Comparison of ENCODE assay signal across 21 mouse cellular contexts in genomic region chrX:168659275-168659674, GRCm38 (mm10). TPM values are rescaled to one million over a fixed set of nuclear protein-coding genes. Genes with fewer than 3 reads are reported as not detected.
DNase-seq lines count a peak whose midpoint lies in the region; ATAC-seq and TF ChIP-seq lines count a peak whose summit lies in the region.
"Had no signal": no experiment of that assay in that cellular context is flagged by ENCODE, and none has a peak within 500 bp of the region (broad histone marks: within the 10 kb centered on the region; RNA-seq: fewer than 3 reads in every experiment).

No protein-coding gene starts in this region.

- H3K36me3 ChIP-seq in macrophage (ENCODE audit: inconsistent target), result peaks cover 11% of the 10 kb centered on the region; the same call in 1 of the 2 replicates
- H3K36me3 ChIP-seq in forebrain, embryonic 14.5 days (ENCODE audit: control insufficient read depth, insufficient read depth, low read length), result peaks cover 7% of the 10 kb centered on the region; the same call in 1 of the 2 replicates
- peaks cover 10% of the 10 kb centered on the region; the same call in 1 of the 2 replicates for H3K36me3 ChIP-seq in thymus, adult 2 months (ENCODE audit: control insufficient read depth, insufficient read depth, low read length)
- H3K36me3 ChIP-seq: forebrain, embryonic 15.5 days had no signal

- no peaks in the 10 kb centered on the region for H3K79me2 ChIP-seq in macrophage (ENCODE audit: inconsistent target)

- peak overlapping the region; percentile 60 for H3K27ac ChIP-seq in bone marrow macrophage, adult 2 months (ENCODE audit: insufficient read depth, low read depth, low read length)
- H3K27ac ChIP-seq in macrophage, result peak overlapping the region; percentile 41
- H3K27ac ChIP-seq in forebrain, embryonic 14.5 days (ENCODE audit: low read depth, low read length), result no peak overlapping the region
- no peak overlapping the region for H3K27ac ChIP-seq in thymus, adult 2 months (ENCODE audit: control insufficient read depth, insufficient read depth, low read length)
- H3K27ac ChIP-seq: embryonic facial prominence, embryonic 13.5 days; embryonic facial prominence, embryonic 15.5 days; forebrain, embryonic 10.5 days; forebrain, embryonic 12.5 days; forebrain, embryonic 15.5 days had no signal

- H3K4me1 ChIP-seq in bone marrow macrophage, adult 2 months (ENCODE audit: control insufficient read depth, insufficient read depth, low read length), result peaks cover 12% of the 10 kb centered on the region
- no peaks in the 10 kb centered on the region for H3K4me1 ChIP-seq in forebrain, embryonic 14.5 days (ENCODE audit: control insufficient read depth, insufficient read depth, low read length)
- H3K4me1 ChIP-seq in thymus, adult 2 months (replicated peaks; ENCODE audit: control insufficient read depth, insufficient read depth, low read length), result no peaks in the 10 kb centered on the region
- H3K4me1 ChIP-seq: embryonic facial prominence, embryonic 13.5 days; embryonic facial prominence, embryonic 15.5 days; forebrain, embryonic 10.5 days; forebrain, embryonic 12.5 days; forebrain, embryonic 15.5 days had no signal

- H3K4me3 ChIP-seq in bone marrow macrophage, adult 2 months (ENCODE audit: insufficient read depth, low read length), result no peak overlapping the region
- H3K4me3 ChIP-seq in macrophage (ENCODE audit: inconsistent target), result no peak overlapping the region
- no peak overlapping the region for H3K4me3 ChIP-seq in forebrain, embryonic 14.5 days (ENCODE audit: low read depth, low read length)
- no peak overlapping the region for H3K4me3 ChIP-seq in thymus, adult 2 months (ENCODE audit: control insufficient read depth, insufficient read depth, low read length)
- H3K4me3 ChIP-seq: embryonic facial prominence, embryonic 13.5 days; embryonic facial prominence, embryonic 15.5 days; erythroblast, embryonic 14.5 days; forebrain, embryonic 10.5 days; forebrain, embryonic 12.5 days; forebrain, embryonic 15.5 days had no signal

- TF ChIP-seq CTCF in bone marrow macrophage, adult 2 months (IDR thresholded peaks at IDR 0.05; ENCODE audit: low read depth, low read length), result no peak
- TF ChIP-seq CTCF in thymus, adult 2 months (IDR thresholded peaks at IDR 0.05; ENCODE audit: borderline replicate concordance, control insufficient read depth, extremely low read depth, insufficient read depth, low read length, poor library complexity), result no peak

- no peak for TF ChIP-seq POLR2A in bone marrow macrophage, adult 2 months (IDR thresholded peaks at IDR 0.05; ENCODE audit: borderline replicate concordance, low read depth, low read length)
- no peak for TF ChIP-seq POLR2A in thymus, adult 2 months (IDR thresholded peaks at IDR 0.05; ENCODE audit: control insufficient read depth, extremely low read depth, insufficient read depth, low read length, poor library complexity)

- H3K4me2 ChIP-seq in forebrain, embryonic 14.5 days (ENCODE audit: low read length), result no peak overlapping the region
- H3K4me2 ChIP-seq: embryonic facial prominence, embryonic 13.5 days; embryonic facial prominence, embryonic 15.5 days; forebrain, embryonic 12.5 days; forebrain, embryonic 15.5 days had no signal

- 30% methylated on average over 3 of the region's 3 CpGs for WGBS in macrophage (ENCODE audit: missing documents)
- 92% methylated on average over 3 of the region's 3 CpGs for WGBS in forebrain, embryonic 14.5 days
- 56% methylated on average over 3 of the region's 3 CpGs for WGBS in thymus, adult 2 months

- H3K9ac ChIP-seq in forebrain, embryonic 14.5 days (ENCODE audit: low read length), result no peak overlapping the region
- H3K9ac ChIP-seq: embryonic facial prominence, embryonic 13.5 days; embryonic facial prominence, embryonic 15.5 days; forebrain, embryonic 12.5 days; forebrain, embryonic 15.5 days; forebrain, postnatal 0 days had no signal

- H3K9me3 ChIP-seq in forebrain, embryonic 14.5 days (replicated peaks; ENCODE audit: control insufficient read depth, low read length), result no peaks in the 10 kb centered on the region
- H3K9me3 ChIP-seq: embryonic facial prominence, embryonic 13.5 days; embryonic facial prominence, embryonic 15.5 days; forebrain, embryonic 10.5 days; forebrain, embryonic 12.5 days; forebrain, embryonic 15.5 days; G1E had no signal

- no peaks in the 10 kb centered on the region for H3K27me3 ChIP-seq in forebrain, embryonic 14.5 days (replicated peaks; ENCODE audit: control insufficient read depth, insufficient read depth, low read length)
- H3K27me3 ChIP-seq in thymus, adult 2 months (ENCODE audit: control insufficient read depth, insufficient read depth, low read length), result no peaks in the 10 kb centered on the region
- H3K27me3 ChIP-seq: CH12.LX; embryonic facial prominence, embryonic 15.5 days; forebrain, embryonic 15.5 days; Patski had no signal

- no peak for DNase-seq in forebrain, embryonic 14.5 days (ENCODE audit: low spot score)
- no peak for DNase-seq in thymus, adult 2 months
- no peak for DNase-seq in c-Kit-positive CD71-positive TER-119-positive erythroid progenitor cells, embryonic 14.5 days (ENCODE audit: low spot score)
- DNase-seq in kidney, postnatal 14 days, result no peak
- DNase-seq: adrenal gland, adult 8-10 months; cerebellum, adult 11-12 months; cerebellum, postnatal 25 days had no signal

- peak; percentile 82 for ATAC-seq in granulocyte monocyte progenitor cell, adult 5-6 weeks (replicated peaks; ENCODE audit: poor library complexity, severe bottlenecking)
- ATAC-seq in megakaryocyte progenitor cell, adult 5-6 weeks (replicated peaks; ENCODE audit: poor library complexity), result peak; percentile 56
- ATAC-seq in forebrain, embryonic 14.5 days, result no peak

RNA-seq across cellular contexts. Expression of gene Msl3, which starts 14.4 kb away (rescaled TPM):
- 44.2 and 47.1 TPM in 2 replicates for polyA plus RNA-seq in bone marrow macrophage, adult 2 months (2012; ENCODE audit: insufficient read depth, insufficient read length, missing spikeins)
- total RNA-seq in granulocyte monocyte progenitor cell, adult 5-6 weeks (2014; fragmentation: Nextera tagmentation), result 46.2 and 59.3 TPM in 2 replicates
- 77.7 and 126 TPM in 2 replicates for total RNA-seq in granulocyte monocyte progenitor cell, adult 5-6 weeks (2017)
- total RNA-seq in macrophage (2018; cell fraction: chromatin; rRNA removed), result 10 to 100 TPM in 21 of 26 experiments, 1 to 10 TPM in 5; 4.7 to 47.3 (median 16.2) TPM
- 10 to 100 TPM; 24.0 to 52.2 (median 30.5) TPM for total RNA-seq in macrophage (2018; cell fraction: cytosol; rRNA removed)
- 10 to 100 TPM in 25 of 26 experiments, 1 to 10 TPM in 1; 9.4 to 49.3 (median 18.2) TPM for total RNA-seq in macrophage (2018; cell fraction: nucleus; rRNA removed)
- 33.2 to 58.9 TPM (median 40.6 TPM) in 3 replicates for polyA plus RNA-seq in macrophage (2018)
- 80.0 and 81.5 TPM in 2 replicates for total RNA-seq in megakaryocyte progenitor cell, adult 5-6 weeks (2015)
- 99.9 and 104 TPM in 2 replicates for total RNA-seq in megakaryocyte progenitor cell, adult 5-6 weeks (2017)
- 26.8 and 28.4 TPM in 2 replicates for polyA plus RNA-seq in forebrain, embryonic 14.5 days (2014; fragmentation: Nextera tagmentation; extraction: Ambion mirVana)
- polyA plus RNA-seq in thymus, adult 2 months (2012; rRNA removed), result 21.1 and 21.8 TPM in 2 replicates

Comparison
In these comparisons a context has a peak if more than half of its experiments do, and no peak if none do; other contexts are left out.
1. H3K27ac ChIP-seq: peak in bone marrow macrophage, adult 2 months (single experiment) and macrophage (single experiment); none in forebrain, embryonic 14.5 days (single experiment) and thymus, adult 2 months (single experiment).